Mouse (Mus musculus): Measurements from ENCODE around the gene Inpp5d. TPM values are rescaled to one million over a fixed set of nuclear protein-coding genes. Genes with fewer than 3 reads are reported as not detected.
"Not testable (repeated sequence)": the region's sequence is repeated elsewhere in the genome, so short reads cannot be mapped to it uniquely, and the experiment has no call there.

Inpp5d gene
- polyA plus RNA-seq, 1 experiment from 2014 or later: 4.3 TPM

DNA sequence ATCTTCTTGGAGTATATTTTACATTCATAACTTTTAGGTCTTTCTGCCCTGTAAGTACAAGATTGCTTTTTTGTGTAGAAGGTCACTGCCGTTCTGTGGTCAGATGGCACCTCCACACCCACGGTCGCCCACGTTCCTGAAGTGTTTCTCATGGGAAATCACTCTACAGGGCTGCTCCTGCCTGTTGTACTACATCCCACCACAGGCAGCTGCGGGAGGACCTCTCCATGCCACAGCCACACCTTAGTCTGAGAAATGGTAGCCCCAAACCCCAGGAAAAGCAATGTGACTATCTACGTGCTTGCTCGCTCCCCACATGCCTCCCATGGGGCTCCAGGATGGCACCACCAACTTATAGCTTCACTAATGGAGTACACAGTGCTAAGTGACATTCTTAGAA, 48.2 kb downstream of the Inpp5d start:
- Histone ChIP-seq H3K4me3 (ENCODE audit: low read depth, low read length) (no peak overlapping the region), H3K36me3 (ENCODE audit: control insufficient read depth, insufficient read depth, low read length) (no peaks in the 10 kb centered on the region), H3K4me2 (no peak overlapping the region), H3K9ac (ENCODE audit: low read depth, low read length) (no peak overlapping the region), H3K27me3 (ENCODE audit: control insufficient read depth, insufficient read depth, low read length) (no peaks in the 10 kb centered on the region), H3K9me3 (replicated peaks; ENCODE audit: control insufficient read depth, low read length) (peaks cover 4% of the 10 kb centered on the region), H3K27ac (ENCODE audit: low read depth, low read length) (no peak overlapping the region), H3K4me1 (ENCODE audit: control insufficient read depth, insufficient read depth, low read length) (no peaks in the 10 kb centered on the region)
- ATAC-seq (replicated peaks; ENCODE audit: insufficient number of reproducible peaks, low FRiP score, low TSS enrichment): no peak
- WGBS (ENCODE audit: insufficient replicate concordance): 85% methylated on average over 7 of the region's 7 CpGs

DNA sequence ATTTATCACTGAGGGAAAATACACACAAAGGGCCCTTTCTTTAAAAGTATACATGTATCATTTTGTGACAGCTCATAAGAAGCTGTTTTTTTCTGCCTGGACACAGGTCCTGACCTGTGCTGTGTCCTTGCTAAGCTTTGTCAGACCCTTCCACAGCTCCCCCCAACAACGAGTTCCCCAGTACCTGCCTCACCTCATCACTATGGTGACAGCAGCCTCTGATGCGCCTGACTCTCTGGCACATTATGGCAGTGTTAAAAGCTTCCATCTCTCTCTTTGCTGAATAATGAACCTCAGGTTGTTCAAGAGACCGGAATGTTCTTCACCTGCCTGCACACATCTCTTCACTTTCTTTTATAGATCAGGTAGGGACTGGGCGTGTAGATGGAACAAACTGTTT, 51.4 kb downstream of the Inpp5d start:
- 63% methylated on average over 4 of the region's 4 CpGs for WGBS (ENCODE audit: insufficient replicate concordance)

DNA sequence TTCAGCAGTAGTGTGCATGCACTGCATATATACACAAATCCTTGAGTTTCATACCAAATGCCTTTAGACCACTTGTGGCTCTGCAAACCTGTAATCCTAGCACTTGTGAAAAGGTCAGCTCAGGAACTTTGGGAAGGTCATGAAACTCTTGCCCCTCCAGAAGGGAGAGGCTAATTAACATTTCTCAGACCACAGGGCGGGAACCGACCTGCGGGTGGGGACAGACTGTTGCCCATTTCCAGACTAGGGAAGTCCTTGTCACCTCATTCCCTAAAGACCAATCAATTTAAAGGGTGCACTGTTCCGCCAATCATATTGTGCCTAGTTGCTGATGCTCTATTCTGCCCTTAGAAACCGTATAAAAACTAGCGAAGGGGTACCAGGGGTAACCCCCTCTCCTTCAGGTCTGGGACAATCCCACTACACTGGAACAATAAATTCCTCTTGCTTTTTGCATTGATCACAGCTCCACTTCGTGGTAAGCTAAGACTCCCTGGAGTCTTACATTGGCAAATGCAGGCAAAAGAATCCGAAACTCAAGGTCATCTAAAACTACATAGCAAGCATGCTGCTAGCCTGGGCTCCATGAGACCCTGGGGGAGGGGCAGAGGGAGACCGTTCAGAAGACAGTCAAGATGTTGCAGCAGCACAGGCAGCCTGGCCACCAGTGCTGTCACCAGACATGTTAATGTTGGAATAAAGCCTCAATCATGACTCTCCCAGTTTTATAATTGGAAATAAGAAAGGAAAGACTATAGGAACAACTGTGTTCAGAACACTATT, 53.9 kb downstream of the Inpp5d start:
- no peaks in the 10 kb centered on the region for H3K27me3 ChIP-seq (ENCODE audit: control insufficient read depth, insufficient read depth, low read length)

More for the DNA sequence above, 51.4 kb downstream of the Inpp5d start:
- no peak overlapping the region for H3K4me2 ChIP-seq
- H3K4me1 ChIP-seq (ENCODE audit: control insufficient read depth, insufficient read depth, low read length): no peaks in the 10 kb centered on the region
- H3K36me3 ChIP-seq (ENCODE audit: control insufficient read depth, insufficient read depth, low read length): no peaks in the 10 kb centered on the region
- no peaks in the 10 kb centered on the region for H3K27me3 ChIP-seq (ENCODE audit: control insufficient read depth, insufficient read depth, low read length)
- no peak overlapping the region for H3K27ac ChIP-seq (ENCODE audit: low read depth, low read length)
- no peak overlapping the region for H3K9ac ChIP-seq (ENCODE audit: low read depth, low read length)
- H3K4me3 ChIP-seq (ENCODE audit: low read depth, low read length): no peak overlapping the region
- no peaks in the 10 kb centered on the region for H3K9me3 ChIP-seq (replicated peaks; ENCODE audit: control insufficient read depth, low read length)
- no peak for ATAC-seq (replicated peaks; ENCODE audit: insufficient number of reproducible peaks, low FRiP score, low TSS enrichment)

DNA sequence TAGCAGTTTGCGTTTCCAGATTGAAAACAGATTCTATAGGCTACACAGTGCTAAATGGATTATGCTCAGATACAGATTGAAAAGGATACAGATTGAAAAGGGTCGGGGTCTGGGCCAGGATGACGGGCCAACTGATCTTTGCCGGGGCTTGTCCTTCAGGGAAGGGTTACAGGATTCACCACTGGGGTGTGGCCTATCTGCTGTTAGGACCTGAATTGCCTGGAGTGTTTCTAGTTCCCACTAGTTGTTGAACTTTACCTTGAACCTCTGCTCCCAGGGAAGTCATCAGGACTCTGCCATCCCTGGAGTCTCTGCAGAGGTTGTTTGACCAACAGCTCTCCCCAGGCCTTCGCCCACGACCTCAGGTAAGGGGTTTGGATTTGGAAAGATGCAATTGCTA, 55.9 kb downstream of the Inpp5d start:
- H3K36me3 ChIP-seq (ENCODE audit: control insufficient read depth, insufficient read depth, low read length): no peaks in the 10 kb centered on the region
- no peak overlapping the region for H3K9ac ChIP-seq (ENCODE audit: low read depth, low read length)
- no peak overlapping the region for H3K4me2 ChIP-seq
- no peak overlapping the region for H3K4me3 ChIP-seq (ENCODE audit: low read depth, low read length)
- no peaks in the 10 kb centered on the region for H3K9me3 ChIP-seq (replicated peaks; ENCODE audit: control insufficient read depth, low read length)
- no peaks in the 10 kb centered on the region for H3K4me1 ChIP-seq (ENCODE audit: control insufficient read depth, insufficient read depth, low read length)
- no peak for ATAC-seq (replicated peaks; ENCODE audit: insufficient number of reproducible peaks, low FRiP score, low TSS enrichment)
- no peaks in the 10 kb centered on the region for H3K27me3 ChIP-seq (ENCODE audit: control insufficient read depth, insufficient read depth, low read length)
- H3K27ac ChIP-seq (ENCODE audit: low read depth, low read length): no peak overlapping the region
- WGBS (ENCODE audit: insufficient replicate concordance): 78% methylated on average over 6 of the region's 6 CpGs

More for the DNA sequence above, 53.9 kb downstream of the Inpp5d start:
- WGBS (ENCODE audit: insufficient replicate concordance): 69% methylated on average over 9 of the region's 9 CpGs
- H3K4me2 ChIP-seq: no peak overlapping the region
- no peaks in the 10 kb centered on the region for H3K4me1 ChIP-seq (ENCODE audit: control insufficient read depth, insufficient read depth, low read length)
- no peak overlapping the region for H3K9ac ChIP-seq (ENCODE audit: low read depth, low read length)
- H3K36me3 ChIP-seq (ENCODE audit: control insufficient read depth, insufficient read depth, low read length): no peaks in the 10 kb centered on the region
- H3K9me3 ChIP-seq (replicated peaks; ENCODE audit: control insufficient read depth, low read length): no peaks in the 10 kb centered on the region
- no peak overlapping the region for H3K27ac ChIP-seq (ENCODE audit: low read depth, low read length)
- no peak overlapping the region for H3K4me3 ChIP-seq (ENCODE audit: low read depth, low read length)
- no peak for ATAC-seq (replicated peaks; ENCODE audit: insufficient number of reproducible peaks, low FRiP score, low TSS enrichment)

DNA sequence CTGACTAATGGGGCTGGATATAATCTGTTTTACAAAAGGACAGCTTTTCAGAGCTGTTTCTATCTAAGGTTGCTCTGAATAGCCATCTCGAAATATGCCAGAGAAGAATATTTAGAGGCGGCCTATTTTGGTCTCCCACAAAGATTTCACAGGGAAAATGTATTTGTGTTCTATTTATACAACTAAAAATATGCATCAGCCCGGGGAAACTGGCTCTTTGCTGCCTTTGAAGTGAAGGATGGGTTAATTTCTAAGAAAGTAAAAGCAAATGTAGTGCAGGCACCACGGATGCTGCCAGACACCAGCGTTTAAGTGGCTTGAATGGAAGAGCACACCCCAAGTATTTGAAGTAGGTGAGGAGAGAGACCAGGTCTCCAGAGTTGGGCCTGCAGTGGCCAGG, 59.0 kb downstream of the Inpp5d start:
- no peak overlapping the region for H3K4me2 ChIP-seq
- H3K36me3 ChIP-seq (ENCODE audit: control insufficient read depth, insufficient read depth, low read length): no peaks in the 10 kb centered on the region
- no peak overlapping the region for H3K27ac ChIP-seq (ENCODE audit: low read depth, low read length)
- ATAC-seq (replicated peaks; ENCODE audit: insufficient number of reproducible peaks, low FRiP score, low TSS enrichment): no peak
- no peaks in the 10 kb centered on the region for H3K9me3 ChIP-seq (replicated peaks; ENCODE audit: control insufficient read depth, low read length)
- 78% methylated on average over 5 of the region's 5 CpGs for WGBS (ENCODE audit: insufficient replicate concordance)
- H3K27me3 ChIP-seq (ENCODE audit: control insufficient read depth, insufficient read depth, low read length): no peaks in the 10 kb centered on the region
- H3K4me1 ChIP-seq (ENCODE audit: control insufficient read depth, insufficient read depth, low read length): no peaks in the 10 kb centered on the region
- no peak overlapping the region for H3K9ac ChIP-seq (ENCODE audit: low read depth, low read length)
- H3K4me3 ChIP-seq (ENCODE audit: low read depth, low read length): no peak overlapping the region

DNA sequence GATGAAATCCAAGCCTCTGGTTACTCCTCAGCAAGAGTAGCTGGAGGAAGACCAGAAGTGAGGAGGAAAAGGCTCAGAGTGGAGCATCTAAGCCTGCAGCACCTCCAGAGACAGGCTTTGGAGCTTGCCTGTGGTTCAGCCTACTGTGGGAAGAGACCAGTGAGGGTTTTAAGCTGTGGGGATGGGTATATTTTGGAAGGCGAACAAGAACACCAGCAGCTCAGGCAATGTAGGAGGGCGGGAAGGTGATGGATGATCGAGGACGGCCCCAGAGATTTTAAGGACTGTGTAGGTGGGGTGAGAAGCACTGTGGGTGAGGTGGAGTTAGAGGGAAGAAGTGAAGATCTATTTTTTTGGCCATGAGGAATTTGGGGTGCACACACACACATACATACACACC, 60.8 kb downstream of the Inpp5d start:
- H3K4me3 ChIP-seq (ENCODE audit: low read depth, low read length): no peak overlapping the region
- H3K4me1 ChIP-seq (ENCODE audit: control insufficient read depth, insufficient read depth, low read length): no peaks in the 10 kb centered on the region
- no peak overlapping the region for H3K9ac ChIP-seq (ENCODE audit: low read depth, low read length)
- 84% methylated on average over 4 of the region's 4 CpGs for WGBS (ENCODE audit: insufficient replicate concordance)
- H3K36me3 ChIP-seq (ENCODE audit: control insufficient read depth, insufficient read depth, low read length): no peaks in the 10 kb centered on the region
- H3K9me3 ChIP-seq (replicated peaks; ENCODE audit: control insufficient read depth, low read length): no peaks in the 10 kb centered on the region
- H3K27me3 ChIP-seq (ENCODE audit: control insufficient read depth, insufficient read depth, low read length): no peaks in the 10 kb centered on the region
- no peak overlapping the region for H3K27ac ChIP-seq (ENCODE audit: low read depth, low read length)
- no peak for ATAC-seq (replicated peaks; ENCODE audit: insufficient number of reproducible peaks, low FRiP score, low TSS enrichment)
- H3K4me2 ChIP-seq: no peak overlapping the region

DNA sequence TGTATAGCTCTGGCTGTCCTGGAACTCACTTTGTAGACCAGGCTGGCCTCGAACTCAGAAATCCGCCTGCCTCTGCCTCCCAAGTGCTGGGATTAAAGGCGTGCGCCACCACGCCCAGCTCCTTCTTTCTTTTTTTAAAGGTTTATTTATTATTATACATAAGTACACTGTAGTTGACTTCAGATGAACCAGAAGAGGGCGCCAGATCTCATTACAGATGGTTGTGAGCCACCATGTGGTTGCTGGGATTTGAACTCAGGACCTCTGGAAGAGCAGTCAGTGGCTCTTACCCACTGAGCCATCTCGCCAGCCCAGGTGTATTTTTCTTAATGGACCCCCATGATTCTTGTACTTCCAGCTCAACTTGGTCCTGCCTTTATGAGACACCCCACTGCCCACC, 62.4 kb downstream of the Inpp5d start:
- H3K9me3 ChIP-seq (replicated peaks; ENCODE audit: control insufficient read depth, low read length); H3K27me3 ChIP-seq (ENCODE audit: control insufficient read depth, insufficient read depth, low read length); H3K4me2 ChIP-seq; H3K27ac ChIP-seq (ENCODE audit: low read depth, low read length); H3K9ac ChIP-seq (ENCODE audit: low read depth, low read length); H3K4me3 ChIP-seq (ENCODE audit: low read depth, low read length); H3K36me3 ChIP-seq (ENCODE audit: control insufficient read depth, insufficient read depth, low read length); H3K4me1 ChIP-seq (ENCODE audit: control insufficient read depth, insufficient read depth, low read length); ATAC-seq (replicated peaks; ENCODE audit: insufficient number of reproducible peaks, low FRiP score, low TSS enrichment): not testable (repeated sequence)
- WGBS (ENCODE audit: insufficient replicate concordance): 82% methylated on average over 6 of the region's 7 CpGs

DNA sequence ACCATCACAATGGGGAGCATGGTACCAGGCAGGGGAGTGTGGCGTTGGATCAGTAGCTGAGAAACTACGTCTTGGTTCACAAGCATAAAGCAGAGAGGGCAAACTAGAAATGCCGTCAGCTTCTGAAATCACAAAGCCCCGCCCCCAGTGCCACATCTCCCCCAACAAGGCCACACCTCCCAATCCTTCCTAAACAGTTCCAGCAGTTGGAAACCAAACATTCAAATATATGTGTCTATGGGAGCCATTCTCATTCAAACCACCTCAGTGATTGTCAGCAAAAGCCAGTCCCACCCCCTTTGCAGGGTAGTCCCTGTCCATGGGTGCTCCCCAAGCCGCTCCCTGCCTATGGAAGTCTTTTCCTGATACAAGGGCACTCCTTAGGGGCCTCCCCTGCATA, 64.0 kb downstream of the Inpp5d start:
- Histone ChIP-seq H3K9ac (ENCODE audit: low read depth, low read length) (no peak overlapping the region), H3K27ac (ENCODE audit: low read depth, low read length) (no peak overlapping the region), H3K4me2 (no peak overlapping the region), H3K27me3 (ENCODE audit: control insufficient read depth, insufficient read depth, low read length) (no peaks in the 10 kb centered on the region), H3K4me1 (ENCODE audit: control insufficient read depth, insufficient read depth, low read length) (no peaks in the 10 kb centered on the region), H3K36me3 (ENCODE audit: control insufficient read depth, insufficient read depth, low read length) (no peaks in the 10 kb centered on the region), H3K9me3 (replicated peaks; ENCODE audit: control insufficient read depth, low read length) (no peaks in the 10 kb centered on the region), H3K4me3 (ENCODE audit: low read depth, low read length) (no peak overlapping the region)
- 93% methylated on average over 5 of the region's 5 CpGs for WGBS (ENCODE audit: insufficient replicate concordance)
- ATAC-seq (replicated peaks; ENCODE audit: insufficient number of reproducible peaks, low FRiP score, low TSS enrichment): no peak

DNA sequence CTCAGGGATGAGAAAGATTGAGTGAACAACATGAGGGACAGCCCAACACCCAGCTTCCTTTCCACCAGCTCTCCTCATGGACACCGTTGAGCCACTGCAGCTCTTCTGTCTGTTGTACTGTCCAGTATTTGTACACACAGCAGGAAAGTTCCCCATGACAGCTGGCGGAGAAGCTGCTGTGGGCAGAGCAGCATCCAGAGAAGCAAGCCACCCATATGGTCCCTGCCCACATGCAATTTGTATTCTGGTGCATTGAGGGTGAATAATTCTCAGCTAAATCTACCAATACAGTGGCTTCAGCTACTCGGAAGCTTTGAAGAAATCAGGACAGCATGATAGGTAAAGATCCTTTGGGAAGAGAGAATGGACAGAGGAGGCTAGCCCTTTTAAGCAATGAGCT, 64.7 kb downstream of the Inpp5d start:
- Histone ChIP-seq H3K27me3 (ENCODE audit: control insufficient read depth, insufficient read depth, low read length) (no peaks in the 10 kb centered on the region), H3K4me1 (ENCODE audit: control insufficient read depth, insufficient read depth, low read length) (no peaks in the 10 kb centered on the region), H3K27ac (ENCODE audit: low read depth, low read length) (no peak overlapping the region), H3K9ac (ENCODE audit: low read depth, low read length) (no peak overlapping the region), H3K4me3 (ENCODE audit: low read depth, low read length) (no peak overlapping the region), H3K9me3 (replicated peaks; ENCODE audit: control insufficient read depth, low read length) (no peaks in the 10 kb centered on the region), H3K4me2 (no peak overlapping the region), H3K36me3 (ENCODE audit: control insufficient read depth, insufficient read depth, low read length) (no peaks in the 10 kb centered on the region)
- WGBS (ENCODE audit: insufficient replicate concordance): 84% methylated on average over 3 of the region's 3 CpGs
- no peak for ATAC-seq (replicated peaks; ENCODE audit: insufficient number of reproducible peaks, low FRiP score, low TSS enrichment)
